Mouse (Mus musculus) MEL (cell line): Measurements from ENCODE around the gene Mcrip2. TPM values are rescaled to one million over a fixed set of nuclear protein-coding genes. Genes with fewer than 3 reads are reported as not detected.

ENCODE experiments used
- DNase-seq: peaks from one replicate; pipeline ENCODE4 v3.0.0; 2011; ENCODE audit warnings: low read depth, low spot score
- H3K27ac ChIP-seq: 2 replicates; pipeline ENCODE4 v1.5.1; 2012; ENCODE audit warnings: low read depth, mild to moderate bottlenecking, control low read depth, low read length, moderate library complexity; ENCODE audit not compliant: control insufficient read depth
- H3K27me3 ChIP-seq, 2 experiments: fragments of 150-350 bp in 1 of 2; sonication (generic) in 1 of 2; 2 replicates each; pipeline ENCODE4 v1.6.1; 2012; ENCODE audit warnings: low read length in 2 of 2, mild to moderate bottlenecking in 2 of 2, improper control_type of control experiment in 1 of 2, moderate library complexity in 1 of 2; ENCODE audit not compliant: insufficient read depth in 2 of 2, control insufficient read depth in 1 of 2
- H3K36me3 ChIP-seq, 2 experiments: 2 replicates each; pipeline ENCODE4 v1.6.1; 2012 to 2014; ENCODE audit warnings: low read length in 2 of 2, improper control_type of control experiment in 1 of 2, inconsistent platforms in 1 of 2, mild to moderate bottlenecking in 1 of 2; ENCODE audit not compliant: insufficient read depth in 2 of 2, control insufficient read depth in 1 of 2
- H3K4me1 ChIP-seq, 2 experiments: fragments of 150-350 bp in 1 of 2; sonication (generic) in 1 of 2; 2 replicates each; pipeline ENCODE4 v1.6.1; 2012; ENCODE audit warnings: low read length in 2 of 2, improper control_type of control experiment in 1 of 2, mild to moderate bottlenecking in 1 of 2; ENCODE audit not compliant: insufficient read depth in 2 of 2, control insufficient read depth in 1 of 2
- H3K4me3 ChIP-seq, 2 experiments: fragments of 150-350 bp in 1 of 2; sonication (generic) in 1 of 2; 2 replicates each; pipeline ENCODE4 v1.5.1; 2012; ENCODE audit warnings: low read depth in 2 of 2, low read length in 2 of 2, mild to moderate bottlenecking in 2 of 2, moderate library complexity in 2 of 2, control low read depth in 1 of 2, improper control_type of control experiment in 1 of 2; ENCODE audit not compliant: control insufficient read depth in 1 of 2, insufficient read depth in 1 of 2
- H3K79me2 ChIP-seq: 2 replicates; pipeline ENCODE4 v1.6.1; 2012; ENCODE audit warnings: mild to moderate bottlenecking, low read length, moderate library complexity; ENCODE audit not compliant: control insufficient read depth, poor library complexity, insufficient read depth
- H3K9ac ChIP-seq: 2 replicates; pipeline ENCODE4 v1.6.1; 2012; ENCODE audit warnings: low read depth, mild to moderate bottlenecking, control low read depth, low read length, moderate library complexity; ENCODE audit not compliant: control insufficient read depth, poor library complexity, severe bottlenecking
- H3K9me3 ChIP-seq: fragments of 150-350 bp; sonication (generic); replicated peaks from 2 replicates; pipeline ENCODE4 v1.6.1; 2012; ENCODE audit warnings: mild to moderate bottlenecking, low read length, improper control_type of control experiment, moderate library complexity; ENCODE audit not compliant: insufficient read depth
- BHLHE40 ChIP-seq: IDR thresholded peaks from 2 replicates; pipeline ENCODE4 v1.6.1; 2012; ENCODE audit warnings: low read depth, mild to moderate bottlenecking, inconsistent platforms, low read length, improper control_type of control experiment, borderline replicate concordance
- E2F4 ChIP-seq: IDR thresholded peaks from 2 replicates; pipeline ENCODE4 v1.6.1; 2011; ENCODE audit warnings: low read depth, low read length, improper control_type of control experiment, borderline replicate concordance
- EP300 ChIP-seq, 2 experiments: IDR thresholded peaks; 2 replicates each; pipeline ENCODE4 v1.6.1; 2011; ENCODE audit warnings: improper control_type of control experiment in 2 of 2, low read length in 2 of 2, low read depth in 1 of 2, mild to moderate bottlenecking in 1 of 2
- ETS1 ChIP-seq: IDR thresholded peaks from 2 replicates; pipeline ENCODE4 v1.6.1; 2012; ENCODE audit warnings: low read depth, mild to moderate bottlenecking, inconsistent platforms, low read length, improper control_type of control experiment, moderate library complexity
- GABPA ChIP-seq: IDR thresholded peaks from 2 replicates; pipeline ENCODE4 v1.6.1; 2012; ENCODE audit warnings: low read depth, mild to moderate bottlenecking, inconsistent platforms, low read length, improper control_type of control experiment, moderate library complexity
- GATA1 ChIP-seq: IDR thresholded peaks from 2 replicates; pipeline ENCODE4 v1.6.1; 2011; ENCODE audit warnings: low read depth, low read length, improper control_type of control experiment
- HCFC1 ChIP-seq: IDR thresholded peaks from 2 replicates; pipeline ENCODE4 v1.6.1; 2012; ENCODE audit warnings: low read depth, mild to moderate bottlenecking, inconsistent platforms, low read length, improper control_type of control experiment, moderate library complexity
- JUND ChIP-seq: IDR thresholded peaks from 2 replicates; pipeline ENCODE4 v1.6.1; 2011; ENCODE audit warnings: low read depth, mild to moderate bottlenecking, improper control_type of control experiment, low read length
- KAT2A ChIP-seq: conservative IDR thresholded peaks from 2 replicates; pipeline ENCODE4 v1.6.1; 2012; ENCODE audit warnings: low read depth, low read length, improper control_type of control experiment, inconsistent platforms
- MAFK ChIP-seq: IDR thresholded peaks from 2 replicates; pipeline ENCODE4 v1.6.1; 2011; ENCODE audit warnings: low read depth, mild to moderate bottlenecking, low read length, improper control_type of control experiment, borderline replicate concordance
- MAX ChIP-seq: IDR thresholded peaks from 2 replicates; pipeline ENCODE4 v1.6.1; 2011; ENCODE audit warnings: low read length, improper control_type of control experiment
- MAZ ChIP-seq: IDR thresholded peaks from 2 replicates; pipeline ENCODE4 v1.6.1; 2012; ENCODE audit warnings: low read depth, mild to moderate bottlenecking, inconsistent platforms, low read length, improper control_type of control experiment
- MXI1 ChIP-seq: IDR thresholded peaks from 2 replicates; pipeline ENCODE4 v1.6.1; 2011; ENCODE audit warnings: mild to moderate bottlenecking, low read depth, low read length, improper control_type of control experiment
- MYB ChIP-seq: IDR thresholded peaks from 2 replicates; pipeline ENCODE4 v1.6.1; 2011; ENCODE audit warnings: mild to moderate bottlenecking, low read depth, low read length, improper control_type of control experiment
- MYC ChIP-seq: IDR thresholded peaks from 2 replicates; pipeline ENCODE4 v1.6.1; 2011; ENCODE audit warnings: low read depth, mild to moderate bottlenecking, low read length, improper control_type of control experiment, moderate library complexity
- POLR2A ChIP-seq, 2 experiments: IDR thresholded peaks; 2 replicates each; pipeline ENCODE4 v1.6.1; 2011 to 2012; ENCODE audit warnings: low read length in 2 of 2, mild to moderate bottlenecking in 2 of 2, control low read depth in 1 of 2, improper control_type of control experiment in 1 of 2, low read depth in 1 of 2, moderate library complexity in 1 of 2; ENCODE audit not compliant: control insufficient read depth in 1 of 2, insufficient read depth in 1 of 2, poor library complexity in 1 of 2
- POLR2AphosphoS5 ChIP-seq: IDR thresholded peaks from 2 replicates; pipeline ENCODE4 v1.6.1; 2012; ENCODE audit warnings: low read depth, borderline replicate concordance, mild to moderate bottlenecking, inconsistent platforms, low read length, moderate library complexity, mixed read lengths
- RAD21 ChIP-seq: IDR thresholded peaks from 2 replicates; pipeline ENCODE4 v1.6.1; 2011; ENCODE audit warnings: mild to moderate bottlenecking, low read depth, low read length, improper control_type of control experiment
- SIN3A ChIP-seq: IDR thresholded peaks from 2 replicates; pipeline ENCODE4 v1.6.1; 2012; ENCODE audit warnings: low read length, improper control_type of control experiment, inconsistent platforms
- SMC3 ChIP-seq: IDR thresholded peaks from 2 replicates; pipeline ENCODE4 v1.6.1; 2011; ENCODE audit warnings: low read depth, low read length, improper control_type of control experiment
- TBP ChIP-seq: IDR thresholded peaks from 2 replicates; pipeline ENCODE4 v1.8.0; 2011; ENCODE audit warnings: low read depth, low read length, improper control_type of control experiment
- TCF12 ChIP-seq: IDR thresholded peaks from 2 replicates; pipeline ENCODE4 v1.6.1; 2014; ENCODE audit warnings: low read depth, mild to moderate bottlenecking, inconsistent platforms, low read length, improper control_type of control experiment, moderate library complexity
- UBTF ChIP-seq: IDR thresholded peaks from 2 replicates; pipeline ENCODE4 v1.6.1; 2012; ENCODE audit warnings: low read depth, mild to moderate bottlenecking, inconsistent platforms, low read length, improper control_type of control experiment, moderate library complexity, borderline replicate concordance; ENCODE audit not compliant: insufficient read depth
- USF2 ChIP-seq, 2 experiments: IDR thresholded peaks; 2 replicates each; pipeline ENCODE4 v1.6.1; 2011 to 2012; ENCODE audit warnings: improper control_type of control experiment in 2 of 2, low read length in 2 of 2, borderline replicate concordance in 1 of 2, inconsistent platforms in 1 of 2, low read depth in 1 of 2, mild to moderate bottlenecking in 1 of 2; ENCODE audit not compliant: insufficient read depth in 1 of 2
- ZC3H11A ChIP-seq: IDR thresholded peaks from 2 replicates; pipeline ENCODE4 v1.6.1; 2012; ENCODE audit warnings: low read depth, mild to moderate bottlenecking, inconsistent platforms, low read length, improper control_type of control experiment
- ZMIZ1 ChIP-seq: IDR thresholded peaks from 2 replicates; pipeline ENCODE4 v1.6.1; 2012; ENCODE audit warnings: low read depth, mild to moderate bottlenecking, inconsistent platforms, low read length, improper control_type of control experiment, moderate library complexity
- ZNF384 ChIP-seq: IDR thresholded peaks from 2 replicates; pipeline ENCODE4 v1.6.1; 2012; ENCODE audit warnings: low read depth, mild to moderate bottlenecking, inconsistent platforms, low read length, improper control_type of control experiment
- polyA plus RNA-seq, 2 experiments: library from polyadenylated mRNA; stranded (reverse) in 1 of 2; unstranded in 1 of 2; fragments of >175 nt in 1 of 2; fragments of >200 nt in 1 of 2; gene quantifications; 2 replicates each; pipeline versions ENCODE4 v1.2.1 to v1.2.4; 2012; ENCODE audit warnings: low replicate concordance in 2 of 2, low read depth in 1 of 2; ENCODE audit not compliant: insufficient read length in 2 of 2, insufficient read depth in 1 of 2, missing spikeins in 1 of 2
- total RNA-seq: library from RNA; depleted of rRNA; stranded (reverse); fragments of 300-350 nt; gene quantifications from 2 replicates; pipeline ENCODE4 v1.2.3, GENCODE M21; 2012

Mcrip2 gene
- total and polyA plus RNA-seq, 3 experiments = 88.9 to 281 (median 107) TPM

GRCm38 (mm10) chr17:25835816-25836215, 32.7 kb downstream of the Mcrip2 start:
- Histone ChIP-seq H3K4me1 (peaks cover 2 to 18% of the 10 kb centered on the region in 2 experiments; a peak in 3 of 4 replicates), H3K79me2 (peaks cover 36% of the 10 kb centered on the region), H3K36me3 (peaks cover 0 to 6% of the 10 kb centered on the region in 2 experiments; a peak in 2 of 4 replicates), H3K27ac (no peak overlapping the region), H3K9ac (no peak overlapping the region), H3K9me3 (no peaks in the 10 kb centered on the region), H3K27me3 (no peaks in the 10 kb centered on the region), H3K4me3 (no peak overlapping the region)
- TF ChIP-seq MAX = no peak
- TF ChIP-seq MAFK = no peak
- no peak for TF ChIP-seq GABPA
- TF ChIP-seq RAD21 = no peak
- no peak for TF ChIP-seq POLR2A (IDR thresholded peaks at IDR 0.05; ENCODE audit: control insufficient read depth in 1 of 2, insufficient read depth in 1 of 2, low read depth in 1 of 2, low read length in 2 of 2, poor library complexity in 1 of 2)
- no peak for TF ChIP-seq KAT2A
- TF ChIP-seq USF2 (IDR thresholded peaks at IDR 0.05; ENCODE audit: borderline replicate concordance in 1 of 2, insufficient read depth in 1 of 2, low read depth in 1 of 2, low read length in 2 of 2) = no peak
- no peak for TF ChIP-seq E2F4
- TF ChIP-seq TCF12 = no peak
- no peak for TF ChIP-seq MYC
- TF ChIP-seq SIN3A = no peak
- no peak for TF ChIP-seq GATA1
- no peak for TF ChIP-seq MXI1
- no peak for TF ChIP-seq POLR2AphosphoS5
- no peak for TF ChIP-seq MYB
- TF ChIP-seq HCFC1 = no peak
- TF ChIP-seq ZNF384 = no peak
- TF ChIP-seq BHLHE40 = no peak
- DNase-seq = no peak

DNA sequence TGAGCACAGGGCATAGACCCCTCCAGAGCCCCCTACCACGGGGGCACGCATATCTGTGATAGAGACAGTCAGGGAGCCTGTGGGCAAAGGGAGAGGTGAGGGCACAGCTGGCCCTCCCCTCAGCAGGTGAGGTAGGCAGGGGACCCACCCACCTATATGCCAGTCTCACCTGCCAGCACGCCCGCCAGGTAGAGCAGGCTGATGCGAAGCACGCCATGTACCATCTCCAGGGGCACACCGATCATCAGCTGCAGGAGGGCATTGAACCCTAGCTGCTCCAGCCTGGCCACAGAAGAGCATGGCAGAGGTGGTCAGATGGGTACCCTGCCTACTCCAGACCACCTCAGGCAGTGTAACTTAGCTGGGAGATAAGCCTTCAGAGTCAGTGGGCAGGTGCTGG, 33.3 kb downstream of the Mcrip2 start:
- Histone ChIP-seq H3K9ac (no peak overlapping the region), H3K36me3 (peaks cover 0 to 6% of the 10 kb centered on the region in 2 experiments; a peak in 2 of 4 replicates), H3K79me2 (peaks cover 40% of the 10 kb centered on the region), H3K27ac (no peak overlapping the region), H3K9me3 (no peaks in the 10 kb centered on the region), H3K4me1 (peaks cover 2 to 21% of the 10 kb centered on the region in 2 experiments; a peak in 3 of 4 replicates), H3K4me3 (no peak overlapping the region), H3K27me3 (no peaks in the 10 kb centered on the region)
- DNase-seq = no peak
- TF ChIP-seq E2F4 = no peak
- TF ChIP-seq SMC3 = no peak
- no peak; a peak in 1 of 4 replicates for TF ChIP-seq POLR2A (IDR thresholded peaks at IDR 0.05; ENCODE audit: control insufficient read depth in 1 of 2, insufficient read depth in 1 of 2, low read depth in 1 of 2, low read length in 2 of 2, poor library complexity in 1 of 2)
- TF ChIP-seq ZNF384 = no peak
- no peak for TF ChIP-seq TBP
- TF ChIP-seq ZC3H11A = no peak
- no peak for TF ChIP-seq EP300 (IDR thresholded peaks at IDR 0.05; ENCODE audit: low read depth in 1 of 2, low read length in 2 of 2)
- no peak for TF ChIP-seq GATA1
- no peak for TF ChIP-seq HCFC1
- TF ChIP-seq JUND = no peak
- no peak for TF ChIP-seq RAD21
- TF ChIP-seq UBTF = no peak
- TF ChIP-seq POLR2AphosphoS5 = no peak
- no peak for TF ChIP-seq ZMIZ1
- TF ChIP-seq SIN3A = no peak
- no peak for TF ChIP-seq TCF12
- no peak for TF ChIP-seq MAZ
- TF ChIP-seq BHLHE40 = no peak
- TF ChIP-seq ETS1 = no peak
